8 mouse cellular contexts compared by ENCODE assay signal in the genomic region with DNA sequence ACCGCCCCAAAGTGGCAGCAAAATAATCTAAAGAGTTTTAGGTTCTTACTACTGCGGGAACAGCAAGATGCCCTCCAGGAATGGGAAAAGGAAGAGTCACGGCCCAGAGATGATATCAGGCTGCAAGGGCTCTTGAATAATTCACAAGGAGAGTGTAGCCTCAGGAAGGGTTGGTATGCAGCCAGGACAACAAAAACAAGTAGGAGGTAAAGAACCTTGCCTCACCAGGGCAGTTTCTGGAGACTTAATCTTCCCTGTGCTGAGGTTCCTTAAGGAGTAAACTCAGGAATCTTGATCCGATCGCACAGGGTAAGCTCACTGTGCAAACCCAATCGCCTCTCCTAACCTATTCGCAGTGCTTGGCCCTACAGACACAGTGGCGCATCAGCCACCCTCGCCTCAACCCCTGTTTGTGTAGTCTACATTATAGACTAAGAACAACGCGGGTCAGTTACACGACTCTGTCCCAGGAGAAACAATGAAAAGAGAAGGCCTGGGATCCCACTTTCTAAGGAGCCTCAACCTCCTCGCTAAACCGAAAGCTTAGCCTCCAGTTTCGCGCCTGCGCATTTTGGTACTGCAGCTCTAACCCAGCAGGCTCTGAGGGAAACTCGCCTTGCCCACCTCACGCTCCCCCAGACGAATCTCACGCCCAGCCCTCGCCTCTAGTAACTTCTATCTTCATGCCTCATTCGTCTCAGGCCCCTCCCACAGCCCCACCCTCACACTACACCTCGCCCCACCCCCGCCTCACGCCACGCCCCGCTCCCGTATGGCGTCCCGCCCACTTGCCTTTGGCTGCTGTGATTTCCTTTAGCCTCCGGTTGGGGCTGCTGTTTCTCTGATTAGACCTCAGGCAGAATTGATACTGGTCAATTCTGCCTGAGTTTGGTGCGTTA. TPM values are rescaled to one million over a fixed set of nuclear protein-coding genes. Genes with fewer than 3 reads are reported as not detected.
DNase-seq lines count a peak whose midpoint lies in the region; ATAC-seq and TF ChIP-seq lines count a peak whose summit lies in the region.

No protein-coding gene starts in this region.

- TF ChIP-seq EP300 in heart, postnatal 0 days (IDR thresholded peaks at IDR 0.05; ENCODE audit: low read depth): no peak

- ATAC-seq in forebrain, embryonic 12.5 days (ENCODE audit: low FRiP score): peak; percentile 94
- peak; percentile 96 for ATAC-seq in heart, postnatal 0 days (ENCODE audit: insufficient read depth, low read depth)
- ATAC-seq in neural tube, embryonic 15.5 days (ENCODE audit: low FRiP score): peak; percentile 95

- peak overlapping the region; percentile 50 for H3K4me2 ChIP-seq in forebrain, embryonic 12.5 days
- peak overlapping the region; percentile 71 for H3K4me2 ChIP-seq in heart, postnatal 0 days (ENCODE audit: low read depth, low read length)
- peak overlapping the region; percentile 66 for H3K4me2 ChIP-seq in neural tube, embryonic 15.5 days

- H3K9me3 ChIP-seq in E14TG2a.4 (ENCODE audit: low read length): no peaks in the 10 kb centered on the region
- no peaks in the 10 kb centered on the region for H3K9me3 ChIP-seq in forebrain, embryonic 12.5 days
- H3K9me3 ChIP-seq in heart, postnatal 0 days (replicated peaks; ENCODE audit: control insufficient read depth, low read length): no peaks in the 10 kb centered on the region
- no peaks in the 10 kb centered on the region for H3K9me3 ChIP-seq in neural tube, embryonic 15.5 days (replicated peaks)

- H3K4me3 ChIP-seq in E14TG2a.4 (replicated peaks; ENCODE audit: low read length): peak overlapping the region; percentile 37
- peak overlapping the region; percentile 29 for H3K4me3 ChIP-seq in forebrain, embryonic 12.5 days (replicated peaks)
- H3K4me3 ChIP-seq in heart, postnatal 0 days (ENCODE audit: low read depth, low read length): peak overlapping the region; percentile 57
- peak overlapping the region; percentile 44 for H3K4me3 ChIP-seq in neural tube, embryonic 15.5 days (replicated peaks)

- TF ChIP-seq CTCF in E14TG2a.4 (conservative IDR thresholded peaks at IDR 0.05; ENCODE audit: low read length): peak; percentile 25
- peak; percentile 51 for TF ChIP-seq CTCF in heart, postnatal 0 days (IDR thresholded peaks at IDR 0.05; ENCODE audit: low read depth)

- H3K27ac ChIP-seq in forebrain, embryonic 12.5 days: peak overlapping the region; percentile 77
- peak overlapping the region; percentile 78 for H3K27ac ChIP-seq in heart, postnatal 0 days (ENCODE audit: low read depth)
- peak overlapping the region; percentile 80 for H3K27ac ChIP-seq in neural tube, embryonic 15.5 days (replicated peaks)

- H3K9ac ChIP-seq in forebrain, embryonic 12.5 days: peak overlapping the region; percentile 41
- peak overlapping the region; percentile 65 for H3K9ac ChIP-seq in heart, postnatal 0 days (replicated peaks; ENCODE audit: low read depth, low read length)
- peak overlapping the region; percentile 55 for H3K9ac ChIP-seq in neural tube, embryonic 15.5 days (replicated peaks)

- 6% methylated on average over 33 of the region's 33 CpGs for WGBS in forebrain, embryonic 12.5 days
- WGBS in heart, postnatal 0 days: 6% methylated on average over 33 of the region's 33 CpGs
- WGBS in large intestine, adult 2 months: 6% methylated on average over 33 of the region's 33 CpGs
- 9% methylated on average over 33 of the region's 33 CpGs for WGBS in neural tube, embryonic 15.5 days

- H3K27me3 ChIP-seq in E14TG2a.4 (ENCODE audit: insufficient read depth, low read length): no peaks in the 10 kb centered on the region
- H3K27me3 ChIP-seq in forebrain, embryonic 12.5 days: no peaks in the 10 kb centered on the region
- H3K27me3 ChIP-seq in heart, postnatal 0 days (ENCODE audit: control insufficient read depth, insufficient read depth, low read length): no peaks in the 10 kb centered on the region
- H3K27me3 ChIP-seq in neural tube, embryonic 15.5 days (replicated peaks): no peaks in the 10 kb centered on the region

- H3K36me3 ChIP-seq in E14TG2a.4 (ENCODE audit: insufficient read depth, low read length): no peaks in the 10 kb centered on the region
- no peaks in the 10 kb centered on the region for H3K36me3 ChIP-seq in forebrain, embryonic 12.5 days (replicated peaks)
- H3K36me3 ChIP-seq in heart, postnatal 0 days (replicated peaks; ENCODE audit: control insufficient read depth, insufficient read depth, low read length): no peaks in the 10 kb centered on the region
- H3K36me3 ChIP-seq in neural tube, embryonic 15.5 days: no peaks in the 10 kb centered on the region

- DNase-seq in c-Kit-positive CD71-positive TER-119-positive erythroid progenitor cells, embryonic 14.5 days (ENCODE audit: low spot score): peak; percentile 88
- peak; percentile 94 for DNase-seq in heart, postnatal 0 days (ENCODE audit: low spot score)
- DNase-seq in large intestine, adult 2 months (ENCODE audit: low read depth, low spot score): peak; percentile 64
- DNase-seq in lung, adult 18-20 months: peak; percentile 92 to 93
- peak; percentile 89 for DNase-seq in testis, postnatal 14 days (ENCODE audit: low spot score)

- peaks cover 22% of the 10 kb centered on the region for H3K4me1 ChIP-seq in E14TG2a.4 (replicated peaks; ENCODE audit: low read depth, low read length)
- H3K4me1 ChIP-seq in forebrain, embryonic 12.5 days: peaks cover 14% of the 10 kb centered on the region
- peaks cover 6% of the 10 kb centered on the region; the same call in 1 of the 2 replicates for H3K4me1 ChIP-seq in heart, postnatal 0 days (ENCODE audit: control insufficient read depth, insufficient read depth)
- H3K4me1 ChIP-seq in neural tube, embryonic 15.5 days: peaks cover 11% of the 10 kb centered on the region

RNA-seq across cellular contexts. Expression of gene Gba, which starts 6.5 kb away (rescaled TPM):
- polyA plus RNA-seq in forebrain, embryonic 12.5 days (2016; fragmentation: Nextera tagmentation; extraction: Ambion mirVana): 34.3 and 37.4 TPM in 2 replicates
- 36.2 and 36.4 TPM in 2 replicates for total RNA-seq in heart, postnatal 0 days (2014; rRNA removed; ENCODE audit: low replicate concordance)
- polyA plus RNA-seq in heart, postnatal 0 days (2015; fragmentation: Nextera tagmentation; extraction: Ambion mirVana): 20.1 and 20.8 TPM in 2 replicates
- 88.5 and 99.3 TPM in 2 replicates for polyA plus RNA-seq in large intestine, adult 2 months (2012; rRNA removed)
- 45.5 and 47.9 TPM in 2 replicates for polyA plus RNA-seq in neural tube, embryonic 15.5 days (2015; fragmentation: Nextera tagmentation; extraction: Ambion mirVana)

RNA-seq across cellular contexts. Expression of gene Fam189b, which starts 13.3 kb away (rescaled TPM):
- polyA plus RNA-seq in forebrain, embryonic 12.5 days (2016; fragmentation: Nextera tagmentation; extraction: Ambion mirVana): 25.6 and 26.3 TPM in 2 replicates
- 2.1 and 2.2 TPM in 2 replicates for total RNA-seq in heart, postnatal 0 days (2014; rRNA removed; ENCODE audit: low replicate concordance)
- polyA plus RNA-seq in heart, postnatal 0 days (2015; fragmentation: Nextera tagmentation; extraction: Ambion mirVana): 5.6 and 5.7 TPM in 2 replicates
- polyA plus RNA-seq in large intestine, adult 2 months (2012; rRNA removed): 23.0 and 30.1 TPM in 2 replicates
- 41.4 and 47.2 TPM in 2 replicates for polyA plus RNA-seq in neural tube, embryonic 15.5 days (2015; fragmentation: Nextera tagmentation; extraction: Ambion mirVana)

RNA-seq across cellular contexts. Expression of gene Thbs3, which starts 18.8 kb away (rescaled TPM):
- 95.1 and 97.9 TPM in 2 replicates for polyA plus RNA-seq in forebrain, embryonic 12.5 days (2016; fragmentation: Nextera tagmentation; extraction: Ambion mirVana)
- total RNA-seq in heart, postnatal 0 days (2014; rRNA removed; ENCODE audit: low replicate concordance): 21.4 and 26.4 TPM in 2 replicates
- 16.4 and 17.4 TPM in 2 replicates for polyA plus RNA-seq in heart, postnatal 0 days (2015; fragmentation: Nextera tagmentation; extraction: Ambion mirVana)
- 20.8 and 22.8 TPM in 2 replicates for polyA plus RNA-seq in large intestine, adult 2 months (2012; rRNA removed)
- 38.6 and 48.2 TPM in 2 replicates for polyA plus RNA-seq in neural tube, embryonic 15.5 days (2015; fragmentation: Nextera tagmentation; extraction: Ambion mirVana)

RNA-seq across cellular contexts. Expression of gene Scamp3, which starts 19.0 kb away (rescaled TPM):
- 89.7 and 94.4 TPM in 2 replicates for polyA plus RNA-seq in forebrain, embryonic 12.5 days (2016; fragmentation: Nextera tagmentation; extraction: Ambion mirVana)
- total RNA-seq in heart, postnatal 0 days (2014; rRNA removed; ENCODE audit: low replicate concordance): 54.4 and 60.7 TPM in 2 replicates
- polyA plus RNA-seq in heart, postnatal 0 days (2015; fragmentation: Nextera tagmentation; extraction: Ambion mirVana): 65.9 and 70.3 TPM in 2 replicates
- polyA plus RNA-seq in large intestine, adult 2 months (2012; rRNA removed): 88.5 and 107 TPM in 2 replicates
- polyA plus RNA-seq in neural tube, embryonic 15.5 days (2015; fragmentation: Nextera tagmentation; extraction: Ambion mirVana): 163 and 168 TPM in 2 replicates

RNA-seq across cellular contexts. Expression of gene Mtx1, which starts 30.7 kb away (rescaled TPM):
- polyA plus RNA-seq in forebrain, embryonic 12.5 days (2016; fragmentation: Nextera tagmentation; extraction: Ambion mirVana): 185 and 194 TPM in 2 replicates
- 101 and 247 TPM in 2 replicates for total RNA-seq in heart, postnatal 0 days (2014; rRNA removed; ENCODE audit: low replicate concordance)
- 96.7 and 99.3 TPM in 2 replicates for polyA plus RNA-seq in heart, postnatal 0 days (2015; fragmentation: Nextera tagmentation; extraction: Ambion mirVana)
- polyA plus RNA-seq in large intestine, adult 2 months (2012; rRNA removed): 171 and 186 TPM in 2 replicates
- polyA plus RNA-seq in neural tube, embryonic 15.5 days (2015; fragmentation: Nextera tagmentation; extraction: Ambion mirVana): 159 and 171 TPM in 2 replicates

Comparison
In these comparisons a context has a peak if more than half of its experiments do, and no peak if none do; other contexts are left out.
1. Peak in every context shown above with its lines: DNase-seq, ATAC-seq, H3K4me3 ChIP-seq and H3K27ac ChIP-seq.